Mouse (Mus musculus): ENCODE results near the gene Mal. TPM values are rescaled to one million over a fixed set of nuclear protein-coding genes. Genes with fewer than 3 reads are reported as not detected.
"Not testable (repeated sequence)": the region's sequence is repeated elsewhere in the genome, so short reads cannot be mapped to it uniquely, and the experiment has no call there.

Gene Mal
- polyA plus RNA-seq, 1 experiment from 2014 or later: 1.4 TPM

DNA sequence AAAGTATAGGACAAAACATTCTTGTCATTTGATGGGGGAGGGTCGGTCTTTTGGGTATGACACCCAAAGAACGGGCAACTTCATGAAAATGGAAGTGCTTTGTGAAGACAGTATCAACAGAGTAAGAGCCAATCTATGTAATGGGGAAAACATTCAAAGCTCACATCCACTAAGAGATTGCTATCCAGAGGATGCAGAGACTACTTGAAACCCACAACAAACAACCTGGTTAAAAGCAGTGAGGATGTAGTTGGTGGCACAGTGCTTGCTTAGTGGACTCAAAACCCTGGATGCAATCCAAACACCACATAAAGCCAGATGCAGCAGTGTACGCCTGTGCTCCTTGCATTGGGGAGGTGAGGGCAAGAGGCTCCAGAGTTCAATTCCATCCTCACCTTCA is 37.2 kb downstream of the Mal start:
- Histone ChIP-seq H3K4me1 (no peaks in the 10 kb centered on the region), H3K9me3 (no peaks in the 10 kb centered on the region), H3K27me3 (no peaks in the 10 kb centered on the region), H3K9ac (replicated peaks) (no peak overlapping the region), H3K27ac (replicated peaks) (no peak overlapping the region), H3K4me3 (no peak overlapping the region), H3K4me2 (replicated peaks) (no peak overlapping the region), H3K36me3 (no peaks in the 10 kb centered on the region)
- no peak for ATAC-seq (replicated peaks)
- 84% methylated on average over 3 of the region's 3 CpGs for WGBS

GRCm38 (mm10) chr2:127612288-127612687 is 44.2 kb downstream of the Mal start:
- WGBS: 89% methylated on average over 4 of the region's 4 CpGs
- Histone ChIP-seq H3K9me3 (no peaks in the 10 kb centered on the region), H3K27ac (replicated peaks) (no peak overlapping the region), H3K4me3 (no peak overlapping the region), H3K9ac (replicated peaks) (no peak overlapping the region), H3K4me2 (replicated peaks) (no peak overlapping the region), H3K36me3 (no peaks in the 10 kb centered on the region), H3K4me1 (no peaks in the 10 kb centered on the region), H3K27me3 (no peaks in the 10 kb centered on the region)
- ATAC-seq (replicated peaks): no peak

GRCm38 (mm10) chr2:127611386-127611785 is 45.1 kb downstream of the Mal start:
- Histone ChIP-seq H3K9me3 (no peaks in the 10 kb centered on the region), H3K36me3 (peaks cover 3% of the 10 kb centered on the region; the same call in 1 of the 2 replicates), H3K9ac (replicated peaks) (no peak overlapping the region), H3K4me1 (no peaks in the 10 kb centered on the region), H3K27ac (replicated peaks) (no peak overlapping the region), H3K27me3 (no peaks in the 10 kb centered on the region), H3K4me2 (replicated peaks) (no peak overlapping the region), H3K4me3 (no peak overlapping the region)
- ATAC-seq (replicated peaks): no peak
- WGBS: 89% methylated on average over 4 of the region's 4 CpGs

- no peak overlapping the region for H3K27ac ChIP-seq (replicated peaks)
- no peak overlapping the region for H3K4me3 ChIP-seq
- peaks cover 25% of the 10 kb centered on the region for H3K36me3 ChIP-seq
- no peaks in the 10 kb centered on the region for H3K9me3 ChIP-seq
- no peaks in the 10 kb centered on the region for H3K4me1 ChIP-seq
- no peaks in the 10 kb centered on the region for H3K27me3 ChIP-seq
- H3K4me2 ChIP-seq (replicated peaks): no peak overlapping the region
- no peak overlapping the region for H3K9ac ChIP-seq (replicated peaks)
- ATAC-seq (replicated peaks): peak; percentile 67; the same call in 1 of the 2 replicates
- 6% methylated on average over 5 of the region's 5 CpGs for WGBS
Observed at GRCm38 (mm10) chr2:127608986-127609385, 47.5 kb downstream of the Mal start.

- H3K4me2 ChIP-seq (replicated peaks): no peak overlapping the region
- no peaks in the 10 kb centered on the region for H3K4me1 ChIP-seq
- H3K4me3 ChIP-seq: no peak overlapping the region
- no peaks in the 10 kb centered on the region for H3K27me3 ChIP-seq
- no peak overlapping the region for H3K27ac ChIP-seq (replicated peaks)
- 0 out of 2 replicates have a peak, but pooled peaks have one; percentile 41 for ATAC-seq (replicated peaks)
- peaks cover 29% of the 10 kb centered on the region for H3K36me3 ChIP-seq
- H3K9me3 ChIP-seq: no peaks in the 10 kb centered on the region
- no peak overlapping the region for H3K9ac ChIP-seq (replicated peaks)
- 56% methylated on average over 3 of the region's 3 CpGs for WGBS
Observed at GRCm38 (mm10) chr2:127608234-127608633, 48.3 kb downstream of the Mal start.

- H3K27ac ChIP-seq (replicated peaks): no peak overlapping the region
- H3K9me3 ChIP-seq: no peaks in the 10 kb centered on the region
- no peaks in the 10 kb centered on the region for H3K4me1 ChIP-seq
- no peak overlapping the region for H3K4me3 ChIP-seq
- no peaks in the 10 kb centered on the region for H3K27me3 ChIP-seq
- no peak overlapping the region for H3K9ac ChIP-seq (replicated peaks)
- 89% methylated on average over 3 of the region's 3 CpGs for WGBS
- H3K36me3 ChIP-seq: peaks cover 56% of the 10 kb centered on the region
- ATAC-seq (replicated peaks): no peak
- no peak overlapping the region for H3K4me2 ChIP-seq (replicated peaks)
Observed at GRCm38 (mm10) chr2:127605203-127605602, 51.3 kb downstream of the Mal start.

DNA sequence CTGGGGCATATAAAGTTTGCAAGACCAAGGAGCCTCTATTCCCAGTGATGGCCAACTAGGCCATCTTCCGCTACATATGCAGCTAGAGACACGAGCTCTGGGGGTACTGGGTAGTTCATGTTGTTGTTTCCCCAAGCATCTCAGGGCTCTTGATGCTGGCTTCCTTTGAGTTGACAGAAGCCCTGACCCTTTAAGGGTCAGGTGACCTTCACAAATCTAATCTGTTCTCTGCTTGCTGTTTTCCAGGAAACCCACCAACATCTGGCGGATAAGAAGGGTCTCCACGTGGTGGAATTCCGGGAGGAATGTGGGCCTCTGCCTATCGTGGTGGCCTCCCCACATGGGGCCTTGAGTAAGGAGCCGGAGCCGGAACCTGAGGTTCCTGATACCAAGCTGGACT is 53.1 kb downstream of the Mal start:
- H3K27ac ChIP-seq (replicated peaks); H3K9me3 ChIP-seq; ATAC-seq (replicated peaks); H3K27me3 ChIP-seq; H3K4me2 ChIP-seq (replicated peaks); H3K4me1 ChIP-seq; H3K4me3 ChIP-seq; H3K9ac ChIP-seq (replicated peaks): not testable (repeated sequence)
- H3K36me3 ChIP-seq: peaks cover 74% of the 10 kb centered on the region
- 95% methylated on average over 6 of the region's 8 CpGs for WGBS

DNA sequence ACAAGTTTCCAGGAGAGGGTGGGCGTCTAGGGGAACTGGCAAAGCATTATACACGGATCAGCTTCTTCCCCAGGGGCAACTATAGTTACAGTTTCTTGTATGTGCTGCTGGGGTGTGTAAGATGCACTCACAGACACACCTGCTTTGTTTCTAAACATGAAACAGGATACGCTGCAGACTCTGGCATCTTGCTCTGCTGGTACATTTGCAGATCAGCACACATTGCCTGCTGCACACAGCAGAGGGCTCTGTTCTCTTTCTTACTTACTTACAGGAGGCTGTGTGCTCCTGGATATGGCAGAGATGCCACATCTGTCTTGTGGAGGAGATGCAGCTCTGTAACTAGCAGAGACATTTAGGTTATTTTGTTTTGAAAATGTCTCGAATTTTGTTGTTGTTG is 65.7 kb downstream of the Mal start:
- no peaks in the 10 kb centered on the region for H3K27me3 ChIP-seq
- H3K27ac ChIP-seq (replicated peaks): no peak overlapping the region
- peaks cover 21% of the 10 kb centered on the region for H3K4me1 ChIP-seq
- H3K4me2 ChIP-seq (replicated peaks): no peak overlapping the region
- H3K9ac ChIP-seq (replicated peaks): no peak overlapping the region
- H3K9me3 ChIP-seq: no peaks in the 10 kb centered on the region
- peaks cover 40% of the 10 kb centered on the region for H3K36me3 ChIP-seq
- ATAC-seq (replicated peaks): no peak
- 82% methylated on average over 4 of the region's 4 CpGs for WGBS
- no peak overlapping the region for H3K4me3 ChIP-seq

- Histone ChIP-seq H3K27me3 (no peaks in the 10 kb centered on the region), H3K9me3 (no peaks in the 10 kb centered on the region), H3K4me2 (replicated peaks) (no peak overlapping the region), H3K9ac (replicated peaks) (no peak overlapping the region), H3K4me3 (no peak overlapping the region), H3K36me3 (peaks cover 34% of the 10 kb centered on the region), H3K27ac (replicated peaks) (no peak overlapping the region), H3K4me1 (peaks cover 21% of the 10 kb centered on the region)
- 82% methylated on average over 15 of the region's 15 CpGs for whole genome bisulfite sequencing
- ATAC-seq (replicated peaks): no peak
Observed at GRCm38 (mm10) chr2:127590204-127590603, 66.3 kb downstream of the Mal start.

GRCm38 (mm10) chr2:127588897-127589296 is 67.6 kb downstream of the Mal start:
- Histone ChIP-seq H3K4me1 (peaks cover 26% of the 10 kb centered on the region), H3K27ac (replicated peaks) (no peak overlapping the region), H3K4me2 (replicated peaks) (no peak overlapping the region), H3K9ac (replicated peaks) (no peak overlapping the region), H3K4me3 (no peak overlapping the region), H3K27me3 (no peaks in the 10 kb centered on the region), H3K9me3 (no peaks in the 10 kb centered on the region), H3K36me3 (peaks cover 22% of the 10 kb centered on the region)
- 87% methylated on average over 9 of the region's 9 CpGs for WGBS
- no peak for ATAC-seq (replicated peaks)

- Histone ChIP-seq H3K9ac (replicated peaks) (peak overlapping the region; percentile 81), H3K36me3 (peaks cover 9% of the 10 kb centered on the region), H3K4me1 (peaks cover 32% of the 10 kb centered on the region), H3K27me3 (no peaks in the 10 kb centered on the region), H3K4me3 (peak overlapping the region; percentile 68), H3K27ac (replicated peaks) (peak overlapping the region; percentile 92), H3K9me3 (no peaks in the 10 kb centered on the region), H3K4me2 (replicated peaks) (peak overlapping the region; percentile 61)
- peak; percentile 40 for ATAC-seq (replicated peaks)
- WGBS: under 1% methylated on average over 22 of the region's 22 CpGs
Observed at GRCm38 (mm10) chr2:127587514-127587844, 69.0 kb downstream of the Mal start.

- H3K4me1 ChIP-seq: peaks cover 32% of the 10 kb centered on the region
- peaks cover 3% of the 10 kb centered on the region; the same call in 1 of the 2 replicates for H3K36me3 ChIP-seq
- WGBS: 6% methylated on average over 39 of the region's 39 CpGs
- H3K4me3 ChIP-seq: peak within 1 kb of the TSS; percentile 68
- ATAC-seq (replicated peaks): peak; percentile 82
- no peaks in the 10 kb centered on the region for H3K9me3 ChIP-seq
- peak within 1 kb of the TSS; percentile 81 for H3K9ac ChIP-seq (replicated peaks)
- peak within 1 kb of the TSS; percentile 92 for H3K27ac ChIP-seq (replicated peaks)
- no peaks in the 10 kb centered on the region for H3K27me3 ChIP-seq
- peak within 1 kb of the TSS; percentile 61 for H3K4me2 ChIP-seq (replicated peaks)
Observed at GRCm38 (mm10) chr2:127586694-127587513, 69.6 kb downstream of the Mal start, which contains the start of the genes Zfp661 and Mrps5. Gene Zfp661, minus strand, starts transcription at chr2:127587094. Gene Mrps5, plus strand, starts transcription at chr2:127587222.

Measured in forebrain, embryonic 15.5 days (tissue).